Mouse (Mus musculus) cerebellum, postnatal 25 days (tissue): ENCODE measurements around the gene Epyc.
"Not testable (repeated sequence)": the region's sequence is repeated elsewhere in the genome, so short reads cannot be mapped to it uniquely, and the experiment has no call there.

ENCODE experiments used
- DNase-seq, 2 experiments: peaks; one replicate each; pipeline ENCODE4 v3.0.0; 2021; ENCODE audit warnings: mixed read lengths in 2 of 2

Epyc gene

DNA sequence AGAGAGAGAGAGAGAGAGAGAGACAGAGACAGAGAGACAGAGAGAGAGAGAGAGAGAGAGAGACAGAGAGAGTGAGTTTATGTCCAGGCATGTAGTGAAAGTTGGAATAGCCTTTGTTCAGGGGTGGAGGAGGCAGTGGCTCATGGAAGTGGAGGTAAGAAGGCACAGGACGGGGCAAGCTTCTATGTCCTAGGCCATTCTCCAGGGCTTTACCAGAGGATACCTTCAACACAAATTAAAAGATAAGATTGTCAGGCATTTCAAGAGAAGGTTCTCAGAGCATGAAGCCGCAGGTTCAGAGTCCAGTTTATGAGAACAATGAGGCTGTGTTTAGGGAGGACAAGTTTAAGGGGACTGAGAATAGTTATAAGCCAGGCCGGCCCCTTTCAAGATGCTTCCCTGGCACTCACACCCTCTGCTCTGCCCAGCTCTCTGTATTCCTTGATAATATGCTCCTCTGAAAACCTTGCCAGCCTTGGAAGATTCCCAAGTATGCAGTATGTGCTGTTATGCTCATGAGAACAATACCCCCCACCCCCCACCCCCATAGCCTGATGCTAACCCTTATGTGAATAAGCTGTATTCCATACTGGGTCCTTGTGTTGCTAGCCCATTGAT lies 71.5 kb downstream of the Epyc start:
- no peak for DNase-seq

DNA sequence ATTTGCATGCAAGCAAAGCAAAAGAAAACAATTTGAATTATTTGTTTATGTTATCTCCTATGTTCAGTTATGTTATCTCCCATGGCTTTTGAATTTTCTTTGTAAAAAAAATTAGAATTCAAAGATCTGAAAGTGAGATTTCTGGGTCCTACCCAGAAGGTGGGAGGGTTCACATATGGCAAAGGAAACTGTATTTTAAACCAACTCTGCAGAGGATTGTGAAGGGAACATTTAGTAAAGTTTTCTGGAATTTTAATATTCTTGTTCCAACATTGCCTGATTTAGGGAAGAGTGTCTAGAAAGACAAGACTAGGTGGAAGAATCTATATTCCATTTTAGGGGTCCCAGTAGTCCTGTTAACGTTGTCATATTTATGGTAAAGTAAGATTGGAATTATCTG lies 73.4 kb downstream of the Epyc start:
- DNase-seq = no peak

DNA sequence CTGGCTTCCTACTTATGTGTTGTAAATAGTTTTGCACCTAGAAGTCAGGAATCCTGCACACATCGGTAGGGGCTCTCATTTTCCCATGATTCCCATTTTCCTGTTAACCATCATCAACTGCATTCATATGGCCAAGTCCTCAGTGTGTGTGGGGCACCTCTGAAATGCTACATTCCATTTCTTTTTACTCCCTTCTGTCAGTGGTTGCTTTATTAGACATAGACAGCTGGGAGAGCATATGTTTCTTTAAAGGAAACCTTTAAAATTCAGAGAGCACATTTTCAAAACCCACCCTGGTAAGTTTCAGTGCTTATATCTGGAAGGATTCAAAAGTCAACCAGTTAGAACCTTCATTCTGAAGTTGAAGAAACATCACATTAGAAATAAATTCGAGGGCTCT lies 74.2 kb downstream of the Epyc start:
- no peak for DNase-seq

DNA sequence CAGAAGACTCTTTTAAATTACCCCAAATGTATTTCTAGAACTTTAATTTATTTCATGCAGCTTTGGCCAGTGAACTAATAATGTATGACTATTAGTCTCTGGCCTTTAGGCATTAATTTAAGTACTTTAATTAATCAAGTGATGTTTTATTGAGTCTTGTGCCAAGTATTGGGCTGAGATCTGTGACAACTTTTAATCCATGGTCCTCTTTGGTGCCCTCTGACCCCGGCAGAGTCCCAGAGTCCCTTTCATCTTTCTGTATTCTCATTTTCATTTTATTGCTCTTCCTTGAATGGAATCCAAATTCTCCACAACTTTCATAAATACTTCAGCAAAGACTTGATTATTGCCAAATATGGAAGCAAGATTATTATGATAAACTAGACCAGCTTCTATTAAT lies 76.8 kb downstream of the Epyc start:
- DNase-seq = no peak

DNA sequence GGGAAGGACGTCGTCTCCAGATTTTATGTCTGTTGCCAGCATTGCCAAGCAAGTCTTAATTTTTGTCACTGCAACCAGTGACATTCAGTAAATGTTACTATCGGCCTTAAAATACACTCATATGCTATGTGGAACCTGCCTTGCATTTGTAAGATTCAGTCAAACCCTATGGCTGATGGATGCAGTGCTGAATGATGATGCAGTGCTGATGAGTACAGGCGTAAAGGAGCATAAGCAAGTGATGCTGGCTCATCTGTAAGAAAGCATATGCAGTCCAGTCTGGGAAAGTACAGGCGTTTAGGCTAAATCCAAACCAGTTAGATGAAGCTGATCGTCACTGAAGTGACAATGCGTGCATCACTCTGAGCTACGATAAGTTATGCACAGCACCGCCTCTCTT lies 78.8 kb downstream of the Epyc start:
- DNase-seq = no peak

DNA sequence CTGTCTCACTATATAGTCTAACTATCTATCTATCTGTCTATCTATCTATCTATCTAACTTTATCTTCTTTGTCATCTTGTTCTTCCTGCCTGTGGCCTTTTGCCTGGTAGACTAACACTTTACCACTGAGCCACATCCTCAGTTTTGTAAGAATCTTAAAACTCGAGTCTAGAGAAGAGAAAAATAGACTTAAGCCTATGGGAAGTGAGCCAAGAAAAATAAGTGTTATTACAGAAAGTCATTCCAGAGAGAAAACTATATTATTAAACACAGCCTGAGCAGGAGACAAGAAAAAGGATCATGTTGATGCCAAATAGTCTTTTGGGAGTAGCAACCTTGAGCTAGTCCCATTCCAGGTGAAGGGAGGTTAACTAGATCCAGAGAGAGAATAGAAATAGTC lies 82.1 kb downstream of the Epyc start:
- DNase-seq = no peak

DNA sequence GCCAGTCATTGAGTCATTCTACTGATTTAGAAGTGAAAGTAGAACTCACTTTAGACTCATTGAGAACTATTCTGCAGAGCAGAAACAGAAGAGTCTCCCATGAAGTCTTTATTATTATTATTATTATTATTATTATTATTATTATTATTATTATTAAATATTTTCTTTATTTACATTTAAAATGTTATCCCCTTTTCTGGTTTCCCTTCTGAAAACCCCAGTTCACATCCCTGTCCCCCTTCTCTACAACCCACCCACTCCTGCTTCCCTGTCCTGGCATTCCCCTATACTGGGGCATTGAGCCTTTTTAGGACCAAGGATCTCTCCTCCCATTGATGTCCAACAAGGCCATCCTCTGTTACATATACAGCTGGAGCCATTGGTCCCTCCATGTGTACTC lies 82.8 kb downstream of the Epyc start, which contains the start of gene C030005K15Rik:
Gene C030005K15Rik (minus strand): TSS at position 101 of the 400 bp plus-strand sequence.
- DNase-seq = not testable (repeated sequence)
